Mouse (Mus musculus): ENCODE measurements around the gene Cecr2. TPM values are rescaled to one million over a fixed set of nuclear protein-coding genes. Genes with fewer than 3 reads are reported as not detected.

Gene Cecr2
- polyA plus RNA-seq, 1 experiment from 2014 or later, result 0.13 TPM

DNA sequence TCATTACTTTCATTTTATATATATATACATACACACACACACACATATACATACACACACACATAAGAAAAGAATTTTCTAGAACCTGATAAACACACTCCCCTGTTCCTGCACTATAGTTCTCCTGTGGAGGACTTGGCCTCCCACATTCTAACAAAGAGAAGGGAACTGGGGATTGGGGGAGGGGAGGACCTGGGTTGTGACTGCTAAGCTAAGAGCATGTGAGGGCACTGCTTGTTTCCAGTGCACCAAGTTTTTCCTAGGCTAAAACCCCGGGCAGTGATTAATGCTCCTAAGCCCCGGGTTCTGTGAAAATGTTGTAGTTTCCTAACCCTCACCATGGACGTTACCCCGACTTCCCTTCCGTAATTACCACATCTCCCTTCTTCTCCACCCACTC lies 154.0 kb downstream of the Cecr2 start:
- H3K27ac ChIP-seq (ENCODE audit: low read depth, low read length), result no peak overlapping the region
- ATAC-seq, result no peak
- no peak overlapping the region for H3K4me3 ChIP-seq (ENCODE audit: low read depth, low read length)
- no peaks in the 10 kb centered on the region for H3K27me3 ChIP-seq (replicated peaks; ENCODE audit: control insufficient read depth, insufficient read depth, low read length)
- peaks cover 20% of the 10 kb centered on the region for H3K36me3 ChIP-seq (ENCODE audit: control insufficient read depth, insufficient read depth)
- H3K9ac ChIP-seq (ENCODE audit: low read depth, low read length), result no peak overlapping the region
- no peaks in the 10 kb centered on the region for H3K9me3 ChIP-seq (ENCODE audit: control insufficient read depth)
- no peak for TF ChIP-seq CTCF (IDR thresholded peaks at IDR 0.05; ENCODE audit: low read depth)
- no peaks in the 10 kb centered on the region for H3K4me1 ChIP-seq (replicated peaks; ENCODE audit: control insufficient read depth, insufficient read depth, low read length)
- 75% methylated on average over 5 of the region's 5 CpGs for WGBS
- peak overlapping the region; percentile 65; the same call in 1 of the 2 replicates for H3K4me2 ChIP-seq (replicated peaks; ENCODE audit: low read depth)

Small RNA genes within 50 kb of the gene (microRNA-seq; reads per million reads assigned to microRNA genes)
- gene Gm25193, result not detected

Other genes starting within 250 kb of the Cecr2 start
- gene Il17ra, start 203.1 kb upstream of the Cecr2 start, polyA plus RNA-seq (2015; fragmentation: Nextera tagmentation; extraction: Ambion mirVana), result 4.1 and 4.8 TPM in 2 replicates
- gene Tmem121b, start 172.6 kb upstream of the Cecr2 start, polyA plus RNA-seq (2015; fragmentation: Nextera tagmentation; extraction: Ambion mirVana), result 0.03 and 0.05 TPM in 2 replicates
- gene Hdhd5, start 135.1 kb upstream of the Cecr2 start, polyA plus RNA-seq (2015; fragmentation: Nextera tagmentation; extraction: Ambion mirVana), result 5.9 and 6.1 TPM in 2 replicates
- not detected in 2 replicates for gene Slc25a18, start 107.2 kb downstream of the Cecr2 start, polyA plus RNA-seq (2015; fragmentation: Nextera tagmentation; extraction: Ambion mirVana)
- gene Atp6v1e1, start 156.4 kb downstream of the Cecr2 start, polyA plus RNA-seq (2015; fragmentation: Nextera tagmentation; extraction: Ambion mirVana), result 297 and 300 TPM in 2 replicates
- 9.4 and 9.9 TPM in 2 replicates for gene Bcl2l13, start 169.8 kb downstream of the Cecr2 start, polyA plus RNA-seq (2015; fragmentation: Nextera tagmentation; extraction: Ambion mirVana)